Mouse (Mus musculus): ENCODE data around the gene Gm266. TPM values are rescaled to one million over a fixed set of nuclear protein-coding genes. Genes with fewer than 3 reads are reported as not detected.

The Gm266 gene
- polyA plus RNA-seq, 1 experiment, result not detected

DNA sequence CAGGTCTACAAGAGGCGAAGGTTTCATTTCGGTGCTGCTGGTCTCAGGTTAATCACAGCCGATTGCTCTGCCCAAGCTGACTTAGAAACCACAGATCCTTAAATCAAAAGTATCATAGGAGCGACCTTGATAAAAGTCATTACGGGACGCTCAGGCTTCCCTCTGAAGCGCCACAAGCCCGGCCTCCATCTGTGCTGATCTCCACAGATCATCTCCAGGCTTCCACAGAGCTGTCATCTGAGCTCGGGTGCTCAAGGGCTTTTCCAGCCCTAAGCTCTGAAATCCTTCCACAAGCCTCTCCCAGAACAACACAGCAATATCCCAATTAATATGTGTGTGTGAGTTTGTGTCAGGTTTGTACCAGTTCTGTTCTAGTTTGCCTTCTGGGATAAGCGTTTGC is 22.3 kb upstream of the Gm266 start:
- H3K27ac ChIP-seq (ENCODE audit: insufficient read depth, low read depth, low read length), result no peak overlapping the region
- 94% methylated on average over 10 of the region's 10 CpGs for WGBS
- TF ChIP-seq CTCF (IDR thresholded peaks at IDR 0.05; ENCODE audit: insufficient read depth, low read depth, low read length) (no peak), POLR2A (IDR thresholded peaks at IDR 0.05; ENCODE audit: insufficient read depth, low read depth, low read length) (no peak)
- no peak overlapping the region for H3K4me3 ChIP-seq (ENCODE audit: insufficient read depth, low read depth, low read length)
- 0 out of 2 replicates have a peak, but pooled peaks cover 10% of the 10 kb centered on the region for H3K4me1 ChIP-seq (ENCODE audit: control insufficient read depth, insufficient read depth, low read length)

DNA sequence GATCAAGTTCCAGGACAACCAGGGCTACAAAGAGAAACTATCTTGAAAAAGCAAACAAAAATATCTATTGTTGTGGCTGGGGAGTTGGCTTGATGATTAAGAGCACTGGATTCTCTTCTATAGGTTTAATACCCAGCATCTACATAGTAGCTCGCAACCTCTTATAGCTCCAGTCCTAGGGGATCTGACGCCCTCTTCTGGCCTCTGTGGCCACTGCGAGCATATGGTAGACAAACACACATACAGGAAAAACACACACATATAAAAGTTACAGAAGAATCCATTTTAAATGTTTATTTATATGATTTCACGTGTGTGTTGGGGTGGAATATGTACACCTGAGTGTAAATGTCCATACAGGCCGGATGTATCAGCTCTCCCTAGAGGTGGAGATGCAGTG is 21.4 kb upstream of the Gm266 start:
- Histone ChIP-seq H3K4me1 (ENCODE audit: control insufficient read depth, insufficient read depth, low read length) (0 out of 2 replicates have a peak, but pooled peaks cover 10% of the 10 kb centered on the region), H3K4me3 (ENCODE audit: insufficient read depth, low read depth, low read length) (no peak overlapping the region), H3K27ac (ENCODE audit: insufficient read depth, low read depth, low read length) (no peak overlapping the region)
- TF ChIP-seq POLR2A (IDR thresholded peaks at IDR 0.05; ENCODE audit: insufficient read depth, low read depth, low read length) (no peak), CTCF (IDR thresholded peaks at IDR 0.05; ENCODE audit: insufficient read depth, low read depth, low read length) (no peak)
- WGBS, result 66% methylated on average over 5 of the region's 5 CpGs

DNA sequence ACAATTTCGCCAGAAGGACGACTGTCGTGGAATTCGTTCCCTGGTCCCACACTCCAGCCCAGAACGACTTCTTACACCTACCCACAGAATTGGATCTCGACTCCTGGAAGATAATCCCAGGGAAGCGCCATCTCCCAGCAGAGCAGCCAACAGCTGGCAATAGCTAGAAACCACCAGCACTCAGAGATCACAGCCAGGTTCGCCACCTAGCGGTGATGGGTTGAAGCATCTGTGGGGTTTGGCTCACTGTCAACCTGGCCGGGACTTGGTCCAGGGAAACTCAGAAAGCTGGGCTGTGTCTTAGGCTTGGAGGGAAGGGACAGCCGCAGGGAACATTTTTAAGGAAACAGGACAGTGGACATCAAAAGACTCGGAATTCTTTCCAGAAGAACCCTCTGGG is 19.3 kb upstream of the Gm266 start:
- Histone ChIP-seq H3K4me3 (ENCODE audit: insufficient read depth, low read depth, low read length) (peak overlapping the region; percentile 50), H3K27ac (ENCODE audit: insufficient read depth, low read depth, low read length) (no peak overlapping the region), H3K4me1 (ENCODE audit: control insufficient read depth, insufficient read depth, low read length) (0 out of 2 replicates have a peak, but pooled peaks cover 10% of the 10 kb centered on the region)
- TF ChIP-seq POLR2A (IDR thresholded peaks at IDR 0.05; ENCODE audit: insufficient read depth, low read depth, low read length), result no peak
- TF ChIP-seq CTCF (IDR thresholded peaks at IDR 0.05; ENCODE audit: insufficient read depth, low read depth, low read length), result peak; percentile 78
- WGBS, result under 1% methylated on average over 12 of the region's 12 CpGs

DNA sequence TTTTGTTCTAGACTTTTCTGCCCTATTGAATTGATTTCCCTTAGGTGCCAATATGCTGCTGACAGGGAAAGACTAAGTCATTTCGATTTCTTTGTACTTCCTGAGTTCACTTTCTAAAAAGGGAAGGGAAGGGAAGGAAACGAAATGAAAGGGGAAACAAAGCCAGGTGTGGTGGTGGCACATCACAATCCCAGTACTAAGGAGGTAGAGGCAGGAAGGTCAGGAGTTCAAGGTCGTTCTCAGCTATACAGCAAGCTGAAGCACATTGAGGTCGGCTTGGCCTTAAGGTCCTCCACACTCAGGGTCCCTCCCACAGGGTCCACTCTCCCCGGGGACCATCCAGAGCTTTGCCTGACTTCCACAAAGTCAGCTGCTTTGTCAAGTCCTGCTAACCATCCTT is 17.9 kb upstream of the Gm266 start:
- 75% methylated on average over 5 of the region's 5 CpGs for WGBS
- no peak overlapping the region for H3K4me3 ChIP-seq (ENCODE audit: insufficient read depth, low read depth, low read length)

DNA sequence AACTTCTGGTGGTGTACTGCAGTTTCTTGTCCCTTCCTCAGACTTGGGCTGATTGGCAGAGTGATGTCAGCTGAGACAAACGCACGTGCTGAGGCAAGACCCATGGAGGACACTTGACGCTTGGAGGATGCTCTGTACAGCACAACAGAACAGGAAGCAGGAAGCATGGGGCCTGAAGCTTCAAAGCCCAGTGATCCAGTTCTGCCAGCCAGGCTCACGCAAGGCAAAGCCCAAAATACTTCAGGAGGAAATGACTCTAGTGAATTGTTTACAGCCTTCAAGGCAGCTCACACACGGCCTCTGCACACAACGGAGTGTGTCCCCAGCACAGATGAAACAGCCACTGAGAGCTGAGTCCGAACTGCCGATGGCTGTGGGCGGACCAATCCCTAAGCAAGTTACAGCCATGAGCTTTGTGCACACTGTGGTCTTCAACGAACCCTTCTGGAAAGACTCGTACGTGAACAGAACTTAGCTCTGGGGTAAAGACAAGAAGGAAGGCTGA is 17.5 kb upstream of the Gm266 start:
- Histone ChIP-seq H3K4me1 (ENCODE audit: control insufficient read depth, insufficient read depth, low read length) (0 out of 2 replicates have a peak, but pooled peaks cover 10% of the 10 kb centered on the region), H3K27ac (ENCODE audit: insufficient read depth, low read depth, low read length) (no peak overlapping the region), H3K4me3 (ENCODE audit: insufficient read depth, low read depth, low read length) (no peak overlapping the region)
- 76% methylated on average over 12 of the region's 12 CpGs for WGBS
- TF ChIP-seq POLR2A (IDR thresholded peaks at IDR 0.05; ENCODE audit: insufficient read depth, low read depth, low read length) (no peak), CTCF (IDR thresholded peaks at IDR 0.05; ENCODE audit: insufficient read depth, low read depth, low read length) (no peak)

More for the DNA sequence above, 17.9 kb upstream of the Gm266 start:
- no peak for TF ChIP-seq CTCF (IDR thresholded peaks at IDR 0.05; ENCODE audit: insufficient read depth, low read depth, low read length)
- Histone ChIP-seq H3K4me1 (ENCODE audit: control insufficient read depth, insufficient read depth, low read length) (0 out of 2 replicates have a peak, but pooled peaks cover 10% of the 10 kb centered on the region), H3K27ac (ENCODE audit: insufficient read depth, low read depth, low read length) (no peak overlapping the region)

DNA sequence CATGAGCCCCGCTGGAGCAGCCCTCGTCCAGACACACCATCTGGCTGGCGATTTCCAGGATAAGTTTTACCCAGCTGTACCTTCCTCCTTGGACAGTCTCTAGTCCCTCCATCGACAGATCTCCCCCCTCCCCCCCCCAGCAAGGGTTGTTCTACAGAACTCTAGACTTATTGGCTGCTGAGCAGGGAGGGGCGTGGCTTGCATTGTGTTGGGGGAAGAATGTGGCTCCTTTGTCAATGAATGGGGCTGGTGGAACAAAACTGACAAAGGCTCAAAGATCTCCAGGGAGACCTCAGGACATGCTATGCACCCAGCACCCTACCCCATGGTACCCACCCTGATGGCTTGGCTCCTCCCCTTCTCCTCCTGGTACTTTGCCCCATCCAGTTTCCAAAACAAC is 15.1 kb upstream of the Gm266 start:
- H3K27ac ChIP-seq (ENCODE audit: insufficient read depth, low read depth, low read length), result 0 out of 2 replicates have a peak overlapping the region, but pooled peaks have one; percentile 38
- TF ChIP-seq POLR2A (IDR thresholded peaks at IDR 0.05; ENCODE audit: insufficient read depth, low read depth, low read length), result no peak
- no peak for TF ChIP-seq CTCF (IDR thresholded peaks at IDR 0.05; ENCODE audit: insufficient read depth, low read depth, low read length)
- WGBS, result 23% methylated on average over 5 of the region's 5 CpGs
- H3K4me1 ChIP-seq (ENCODE audit: control insufficient read depth, insufficient read depth, low read length), result 0 out of 2 replicates have a peak, but pooled peaks cover 10% of the 10 kb centered on the region
- H3K4me3 ChIP-seq (ENCODE audit: insufficient read depth, low read depth, low read length), result no peak overlapping the region

DNA sequence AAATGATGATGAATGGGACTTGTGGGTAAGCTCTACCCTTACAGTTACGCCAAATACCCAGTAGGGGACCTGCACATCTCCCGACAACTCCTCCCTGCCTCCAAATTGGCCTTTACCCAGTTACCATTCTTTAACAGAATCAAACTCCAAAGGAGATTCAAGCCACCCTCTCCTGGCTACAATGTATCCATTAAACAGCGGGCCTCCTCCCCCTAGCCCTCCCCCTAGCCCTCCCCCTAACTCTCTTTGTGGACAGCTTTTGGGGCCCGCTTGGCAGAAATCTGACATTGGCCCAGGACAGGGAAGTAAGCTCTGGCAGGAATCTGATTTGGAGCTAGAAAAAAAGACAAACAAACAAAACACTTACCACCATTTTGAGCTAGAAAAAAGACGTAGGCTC is 14.0 kb upstream of the Gm266 start:
- H3K4me1 ChIP-seq (ENCODE audit: control insufficient read depth, insufficient read depth, low read length), result 0 out of 2 replicates have a peak, but pooled peaks cover 8% of the 10 kb centered on the region
- H3K27ac ChIP-seq (ENCODE audit: insufficient read depth, low read depth, low read length), result no peak overlapping the region
- WGBS, result 55% methylated on average over 5 of the region's 5 CpGs
- no peak overlapping the region for H3K4me3 ChIP-seq (ENCODE audit: insufficient read depth, low read depth, low read length)
- no peak for TF ChIP-seq CTCF (IDR thresholded peaks at IDR 0.05; ENCODE audit: insufficient read depth, low read depth, low read length)
- TF ChIP-seq POLR2A (IDR thresholded peaks at IDR 0.05; ENCODE audit: insufficient read depth, low read depth, low read length), result no peak

DNA sequence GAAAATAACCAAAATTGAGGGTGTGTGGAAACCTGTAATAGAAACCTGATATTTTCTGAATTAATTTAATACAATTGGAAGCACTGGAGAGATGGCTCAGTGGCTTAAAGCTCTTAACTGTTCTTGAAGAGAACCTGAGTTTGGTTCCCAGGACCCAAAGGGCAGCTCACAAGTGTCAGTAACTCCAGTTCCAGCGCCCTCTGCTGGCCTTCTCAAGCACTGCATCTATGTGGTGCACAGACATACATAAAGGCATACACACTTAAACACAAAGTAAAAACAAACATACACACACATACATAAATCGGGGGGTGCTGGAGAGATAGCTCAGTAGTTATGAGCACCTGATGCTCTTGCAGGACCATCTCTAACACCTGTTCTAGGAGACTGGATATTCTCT is 11.5 kb upstream of the Gm266 start:
- H3K4me3 ChIP-seq (ENCODE audit: insufficient read depth, low read depth, low read length), result no peak overlapping the region
- no peaks in the 10 kb centered on the region for H3K4me1 ChIP-seq (ENCODE audit: control insufficient read depth, insufficient read depth, low read length)
- TF ChIP-seq CTCF (IDR thresholded peaks at IDR 0.05; ENCODE audit: insufficient read depth, low read depth, low read length) (no peak), POLR2A (IDR thresholded peaks at IDR 0.05; ENCODE audit: insufficient read depth, low read depth, low read length) (no peak)
- 48% methylated on average over 2 of the region's 2 CpGs for WGBS
- no peak overlapping the region for H3K27ac ChIP-seq (ENCODE audit: insufficient read depth, low read depth, low read length)

DNA sequence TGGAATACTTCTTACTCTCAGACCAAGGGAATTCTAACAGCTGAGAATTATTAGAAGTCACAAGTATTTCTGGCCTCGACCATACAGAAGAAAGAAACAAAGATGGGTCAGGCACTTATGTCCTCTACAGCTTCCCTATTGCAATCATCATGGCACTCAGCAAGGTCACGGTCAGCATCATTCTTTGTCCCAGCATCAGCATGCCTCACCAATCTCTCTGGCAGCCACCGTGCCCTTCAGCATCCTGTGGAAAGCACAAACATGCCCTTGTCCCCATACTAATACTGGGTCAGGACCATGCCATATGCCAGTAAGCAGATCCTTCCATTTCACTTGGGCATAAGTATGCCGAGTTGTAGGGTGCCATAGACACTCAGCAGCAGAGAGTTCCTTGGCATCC is 9.3 kb upstream of the Gm266 start:
- TF ChIP-seq POLR2A (IDR thresholded peaks at IDR 0.05; ENCODE audit: insufficient read depth, low read depth, low read length) (no peak), CTCF (IDR thresholded peaks at IDR 0.05; ENCODE audit: insufficient read depth, low read depth, low read length) (no peak)
- 62% methylated on average over 4 of the region's 4 CpGs for WGBS
- H3K4me3 ChIP-seq (ENCODE audit: insufficient read depth, low read depth, low read length), result no peak overlapping the region
- H3K27ac ChIP-seq (ENCODE audit: insufficient read depth, low read depth, low read length), result no peak overlapping the region
- H3K4me1 ChIP-seq (ENCODE audit: control insufficient read depth, insufficient read depth, low read length), result no peaks in the 10 kb centered on the region

All from olfactory bulb, adult 2 months (tissue).